Mouse (Mus musculus) kidney, embryonic 14.5 days (tissue): ENCODE data around the gene Gm12216. TPM values are rescaled to one million over a fixed set of nuclear protein-coding genes. Genes with fewer than 3 reads are reported as not detected.

Experiments used
- ATAC-seq: fragments of 200-750 bp; cut with Nextera tagmentation; 2 replicates; pipeline ENCODE4 v1.8.0; 2017; ENCODE audit warnings: moderate number of reproducible peaks, mild to moderate bottlenecking, moderate TSS enrichment, moderate library complexity; ENCODE audit not compliant: low FRiP score, low TSS enrichment
- H3K27ac ChIP-seq: fragments of 300-500 bp; sonication (generic); 2 replicates; pipeline ENCODE4 v1.5.1; 2014; ENCODE audit warnings: low read depth, mild to moderate bottlenecking, low read length, moderate library complexity, mixed read lengths
- H3K27me3 ChIP-seq: fragments of 300-500 bp; sonication (generic); 2 replicates; pipeline ENCODE4 v1.6.1; 2014; ENCODE audit warnings: mild to moderate bottlenecking, low read length; ENCODE audit not compliant: control insufficient read depth, insufficient read depth
- H3K36me3 ChIP-seq: fragments of 300-500 bp; sonication (generic); 2 replicates; pipeline ENCODE4 v1.6.1; 2014; ENCODE audit warnings: low read length, mixed read lengths; ENCODE audit not compliant: control insufficient read depth, insufficient read depth
- H3K4me1 ChIP-seq: fragments of 300-500 bp; sonication (generic); 2 replicates; pipeline ENCODE4 v1.6.1; 2014; ENCODE audit warnings: low read length, mixed read lengths; ENCODE audit not compliant: control insufficient read depth, insufficient read depth
- H3K4me2 ChIP-seq: fragments of 300-500 bp; sonication (generic); replicated peaks from 2 replicates; pipeline ENCODE4 v1.6.1; 2014; ENCODE audit warnings: low read depth, mild to moderate bottlenecking, low read length
- H3K4me3 ChIP-seq: fragments of 300-500 bp; sonication (generic); 2 replicates; pipeline ENCODE4 v1.5.1; 2014; ENCODE audit warnings: mild to moderate bottlenecking, low read length
- H3K9ac ChIP-seq: fragments of 300-500 bp; sonication (generic); 2 replicates; pipeline ENCODE4 v1.6.1; 2014; ENCODE audit warnings: low read depth, mild to moderate bottlenecking, low read length, moderate library complexity
- H3K9me3 ChIP-seq: fragments of 300-500 bp; sonication (generic); 2 replicates; pipeline ENCODE4 v1.6.1; 2016; ENCODE audit warnings: low read length; ENCODE audit not compliant: control insufficient read depth
- WGBS: fragments of 180-500 bp; shearing (Covaris S2); extraction: QIAGEN DNeasy Blood & Tissue Kit; methylation state at CpG from one replicate; pipeline ENCODE4 v1.1.7; 2014; 5-methylcytosine and 5-hydroxymethylcytosine counted together
- microRNA-seq: library from miRNA; unstranded; fragments of <30 nt; microRNA quantifications from one replicate; pipeline ENCODE4, GENCODE M21; 2016
- polyA plus RNA-seq: library from polyadenylated mRNA; unstranded; fragments of >200 nt; fragmentation: Nextera tagmentation; extraction: Ambion mirVana; gene quantifications from 2 replicates; pipeline ENCODE4 v1.2.1, GENCODE M21; 2014

The Gm12216 gene
- polyA plus RNA-seq, 1 experiment from 2014 or later = 1.1 TPM

GRCm38 (mm10) chr11:53737573-53737946, 121.5 kb downstream of the Gm12216 start:
- Histone ChIP-seq H3K27ac (no peak overlapping the region), H3K4me2 (no peak overlapping the region), H3K9me3 (no peaks in the 10 kb centered on the region), H3K4me3 (no peak overlapping the region), H3K9ac (no peak overlapping the region), H3K36me3 (no peaks in the 10 kb centered on the region), H3K27me3 (no peaks in the 10 kb centered on the region), H3K4me1 (no peaks in the 10 kb centered on the region)
- peak; percentile 70 for ATAC-seq
- 36% methylated on average over 6 of the region's 6 CpGs for WGBS

GRCm38 (mm10) chr11:53736771-53737572, 122.1 kb downstream of the Gm12216 start:
- Histone ChIP-seq H3K4me1 (no peaks in the 10 kb centered on the region), H3K4me3 (no peak overlapping the region), H3K27ac (no peak overlapping the region), H3K9me3 (no peaks in the 10 kb centered on the region), H3K36me3 (no peaks in the 10 kb centered on the region), H3K4me2 (no peak overlapping the region), H3K27me3 (no peaks in the 10 kb centered on the region), H3K9ac (no peak overlapping the region)
- WGBS = 48% methylated on average over 14 of the region's 14 CpGs
- peak; percentile 84 for ATAC-seq

DNA sequence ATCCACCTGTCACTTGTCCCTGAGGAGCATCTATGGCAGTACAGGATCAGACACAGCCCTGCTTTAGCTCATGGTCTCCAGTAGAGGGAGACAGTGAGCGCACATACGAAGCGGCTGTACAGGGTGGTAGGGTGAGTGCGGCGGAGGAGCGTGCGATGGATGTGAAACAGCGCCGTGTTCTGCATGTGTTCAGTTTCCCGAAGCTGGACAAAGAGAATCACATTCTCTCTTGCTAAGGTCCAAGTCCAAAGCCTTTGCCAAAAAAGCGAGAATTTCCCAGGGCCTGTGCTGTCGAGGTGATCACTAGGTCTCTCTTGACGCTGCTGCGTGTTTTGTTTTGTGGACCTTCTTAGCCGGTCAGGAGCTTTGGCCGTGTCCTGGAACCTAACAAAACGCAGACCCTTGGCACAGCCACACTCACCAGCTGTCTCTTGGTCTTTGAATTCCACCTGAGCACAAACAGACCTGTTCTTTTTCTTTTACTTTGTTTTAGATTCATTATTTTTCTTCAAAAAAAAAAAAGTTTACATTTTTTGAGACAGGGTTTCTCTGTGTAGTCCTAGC, 123.3 kb downstream of the Gm12216 start:
- no peaks in the 10 kb centered on the region for H3K36me3 ChIP-seq
- H3K27me3 ChIP-seq = no peaks in the 10 kb centered on the region
- H3K27ac ChIP-seq = no peak overlapping the region
- H3K4me3 ChIP-seq = no peak overlapping the region
- peak overlapping the region; percentile 35 for H3K4me2 ChIP-seq
- H3K4me1 ChIP-seq = no peaks in the 10 kb centered on the region
- peak; percentile 71 for ATAC-seq
- 0 out of 2 replicates have a peak overlapping the region, but pooled peaks have one; percentile 34 for H3K9ac ChIP-seq
- WGBS = 39% methylated on average over 17 of the region's 17 CpGs
- H3K9me3 ChIP-seq = no peaks in the 10 kb centered on the region

DNA sequence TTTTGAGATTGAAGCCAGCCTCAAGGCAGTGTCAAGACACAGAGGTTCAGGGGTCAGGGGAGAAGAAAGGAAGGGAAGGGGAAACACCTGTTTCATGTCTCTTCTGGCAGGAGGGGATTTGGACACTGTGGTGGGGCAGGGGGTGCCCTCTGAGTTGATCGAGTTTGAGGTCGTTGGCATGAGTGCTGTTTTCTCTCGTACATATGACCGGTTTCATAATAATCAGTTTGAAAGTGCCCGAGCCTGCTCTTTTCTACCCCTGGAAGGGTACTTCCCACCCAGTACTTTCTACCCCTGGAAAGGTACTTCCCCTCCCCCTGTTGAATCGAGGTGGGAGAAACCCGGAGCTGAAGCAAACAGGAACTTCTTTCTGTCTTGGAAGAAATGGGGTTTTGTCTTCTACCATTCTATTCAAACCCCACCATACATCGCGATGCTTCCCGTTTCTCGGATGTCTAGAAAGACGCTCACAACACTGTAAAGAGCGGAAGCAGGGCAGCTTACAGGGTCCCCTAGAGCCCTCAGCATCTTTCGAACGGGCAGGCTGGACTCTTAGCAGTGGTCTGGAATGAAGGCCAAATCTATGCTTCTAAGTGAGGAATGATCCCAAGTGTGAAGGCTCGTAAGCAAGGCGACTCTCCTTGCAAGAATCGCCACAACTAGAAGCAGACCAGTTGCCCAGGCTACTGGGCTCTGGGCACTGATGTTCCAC, 123.9 kb downstream of the Gm12216 start:
- Histone ChIP-seq H3K4me3 (no peak overlapping the region), H3K4me2 (no peak overlapping the region), H3K9ac (no peak overlapping the region), H3K9me3 (no peaks in the 10 kb centered on the region), H3K36me3 (no peaks in the 10 kb centered on the region), H3K4me1 (no peaks in the 10 kb centered on the region), H3K27me3 (no peaks in the 10 kb centered on the region), H3K27ac (no peak overlapping the region)
- ATAC-seq = no peak
- 70% methylated on average over 18 of the region's 18 CpGs for WGBS

- no peak overlapping the region for H3K4me3 ChIP-seq
- no peak overlapping the region for H3K27ac ChIP-seq
- no peaks in the 10 kb centered on the region for H3K27me3 ChIP-seq
- no peak for ATAC-seq
- no peaks in the 10 kb centered on the region for H3K36me3 ChIP-seq
- no peaks in the 10 kb centered on the region for H3K4me1 ChIP-seq
- H3K4me2 ChIP-seq = no peak overlapping the region
- no peaks in the 10 kb centered on the region for H3K9me3 ChIP-seq
- 85% methylated on average over 2 of the region's 2 CpGs for WGBS
- no peak overlapping the region for H3K9ac ChIP-seq
Measured at GRCm38 (mm10) chr11:53734431-53734830, 124.6 kb downstream of the Gm12216 start.

- 89% methylated on average over 7 of the region's 7 CpGs for WGBS
- no peak overlapping the region for H3K4me2 ChIP-seq
- H3K27me3 ChIP-seq = no peaks in the 10 kb centered on the region
- H3K27ac ChIP-seq = no peak overlapping the region
- no peaks in the 10 kb centered on the region for H3K9me3 ChIP-seq
- no peak overlapping the region for H3K4me3 ChIP-seq
- H3K4me1 ChIP-seq = no peaks in the 10 kb centered on the region
- H3K9ac ChIP-seq = no peak overlapping the region
- ATAC-seq = no peak
- H3K36me3 ChIP-seq = no peaks in the 10 kb centered on the region
Measured at GRCm38 (mm10) chr11:53733824-53734223, 125.2 kb downstream of the Gm12216 start.

Small RNAs within 50 kb of the gene (microRNA-seq; reads per million reads assigned to microRNA genes)
- not detected for gene Mir7671

Other genes starting within 250 kb of the Gm12216 start
- 1.3 and 1.5 TPM in 2 replicates for gene Il4, start 240.6 kb downstream of the Gm12216 start, polyA plus RNA-seq
- not detected in 2 replicates for gene Il13, start 224.6 kb downstream of the Gm12216 start, polyA plus RNA-seq
- 18.3 and 26.4 TPM in 2 replicates for gene Rad50, start 151.9 kb downstream of the Gm12216 start, polyA plus RNA-seq
- gene Il5, start 138.5 kb downstream of the Gm12216 start, polyA plus RNA-seq = not detected in 2 replicates
- 9.7 and 13.2 TPM in 2 replicates for gene Irf1, start 89.2 kb downstream of the Gm12216 start, polyA plus RNA-seq
- 0.44 TPM in 1 of 2 replicates, not detected in the other for gene Gm17334, start 86.1 kb downstream of the Gm12216 start, polyA plus RNA-seq
- gene Slc22a5, start 32.4 kb upstream of the Gm12216 start, polyA plus RNA-seq = 8.6 and 12.9 TPM in 2 replicates
- gene Slc22a21, start 121.1 kb upstream of the Gm12216 start, polyA plus RNA-seq = 5.2 and 5.5 TPM in 2 replicates
- 0.99 and 1.4 TPM in 2 replicates for gene Slc22a4, start 168.8 kb upstream of the Gm12216 start, polyA plus RNA-seq
- 52.1 and 54.6 TPM in 2 replicates for gene Pdlim4, start 209.8 kb upstream of the Gm12216 start, polyA plus RNA-seq
- 19.3 and 25.1 TPM in 2 replicates for gene P4ha2, start 240.8 kb upstream of the Gm12216 start, polyA plus RNA-seq